Mouse (Mus musculus): ENCODE measurements around the gene Grrp1.
A peak's percentile ranks its signal among the peaks of the same experiment; 100 is the strongest.

Gene Grrp1

GRCm38 (mm10) chr4:134238686-134239085, 15.2 kb downstream of the Grrp1 start:
- DNase-seq, result peak; percentile 86

GRCm38 (mm10) chr4:134238279-134238651, 15.6 kb downstream of the Grrp1 start, which contains the start of gene Cnksr1:
Gene Cnksr1, minus strand, starts transcription at chr4:134238399.
- DNase-seq, result peak; percentile 71

GRCm38 (mm10) chr4:134237582-134238278, 16.2 kb downstream of the Grrp1 start:
- no peak for DNase-seq

GRCm38 (mm10) chr4:134234876-134235275, 19.0 kb downstream of the Grrp1 start:
- no peak for DNase-seq

- no peak for DNase-seq
Observed at GRCm38 (mm10) chr4:134230431-134230830, 23.5 kb downstream of the Grrp1 start.

GRCm38 (mm10) chr4:134227194-134227593, 26.7 kb downstream of the Grrp1 start, which contains the start of gene Catsper4:
Gene Catsper4, minus strand, starts transcription at chr4:134227383.
- peak; percentile 44 for DNase-seq

- no peak for DNase-seq
Observed at GRCm38 (mm10) chr4:134222793-134223600, 30.9 kb downstream of the Grrp1 start.

- no peak for DNase-seq
Observed at GRCm38 (mm10) chr4:134206488-134207053, 47.3 kb downstream of the Grrp1 start.

GRCm38 (mm10) chr4:134203340-134203896, 50.5 kb downstream of the Grrp1 start:
- no peak for DNase-seq

- no peak for DNase-seq
Observed at GRCm38 (mm10) chr4:134202904-134203303, 51.0 kb downstream of the Grrp1 start, which contains the start of gene Gm7534. Gene Gm7534, minus strand, starts transcription at chr4:134203004.
